Mouse (Mus musculus) liver, embryonic 11.5 days (tissue): Measurements from ENCODE around the gene Lrrc9. TPM values are rescaled to one million over a fixed set of nuclear protein-coding genes. Genes with fewer than 3 reads are reported as not detected.

Experiments
- ATAC-seq: fragments of 200-750 bp; cut with Nextera tagmentation; replicated peaks from 2 replicates; pipeline ENCODE4 v1.8.0; 2017; ENCODE audit warnings: moderate number of reproducible peaks, mild to moderate bottlenecking, moderate TSS enrichment, moderate library complexity; ENCODE audit not compliant: low FRiP score
- DNase-seq: peaks from one replicate; pipeline ENCODE4 v3.0.0-alpha.2; 2017; ENCODE audit warnings: low spot score
- H3K27ac ChIP-seq: fragments of 300-500 bp; sonication (generic); 2 replicates; pipeline ENCODE4 v1.5.1; 2014; ENCODE audit warnings: mild to moderate bottlenecking, low read depth, low read length, control low read depth
- H3K27me3 ChIP-seq: fragments of 300-500 bp; sonication (generic); replicated peaks from 2 replicates; pipeline ENCODE4 v1.6.1; 2014; ENCODE audit warnings: low read length, mixed read lengths; ENCODE audit not compliant: control insufficient read depth, insufficient read depth
- H3K36me3 ChIP-seq: fragments of 300-500 bp; sonication (generic); 2 replicates; pipeline ENCODE4 v1.6.1; 2014; ENCODE audit warnings: mild to moderate bottlenecking, low read length, moderate library complexity, mixed read lengths; ENCODE audit not compliant: control insufficient read depth, insufficient read depth
- H3K4me1 ChIP-seq: fragments of 300-500 bp; sonication (generic); replicated peaks from 2 replicates; pipeline ENCODE4 v1.6.1; 2014; ENCODE audit warnings: low read length, mixed read lengths; ENCODE audit not compliant: control insufficient read depth, insufficient read depth
- H3K4me2 ChIP-seq: fragments of 300-500 bp; sonication (generic); 2 replicates; pipeline ENCODE4 v1.6.1; 2014; ENCODE audit warnings: mild to moderate bottlenecking, control low read depth, moderate library complexity
- H3K4me3 ChIP-seq: fragments of 300-500 bp; sonication (generic); 2 replicates; pipeline ENCODE4 v1.5.1; 2014; ENCODE audit warnings: low read depth, low read length, control low read depth
- H3K9ac ChIP-seq: fragments of 300-500 bp; sonication (generic); 2 replicates; pipeline ENCODE4 v1.6.1; 2014; ENCODE audit warnings: low read depth, low read length, control low read depth
- H3K9me3 ChIP-seq: fragments of 300-500 bp; sonication (generic); 2 replicates; pipeline ENCODE4 v1.6.1; 2016; ENCODE audit warnings: low read length, inconsistent platforms, mixed read lengths; ENCODE audit not compliant: control insufficient read depth
- WGBS: fragments of 180-500 bp; shearing (Covaris S2); extraction: QIAGEN DNeasy Blood & Tissue Kit; methylation state at CpG from one replicate; pipeline ENCODE4 v1.1.7; 2014; 5-methylcytosine and 5-hydroxymethylcytosine counted together
- polyA plus RNA-seq: library from polyadenylated mRNA; unstranded; fragments of >200 nt; fragmentation: Nextera tagmentation; extraction: Ambion mirVana; gene quantifications from 2 replicates; pipeline ENCODE4 v1.2.1, GENCODE M21; 2014

Gene Lrrc9
- polyA plus RNA-seq, 1 experiment from 2014 or later = 0.58 TPM

GRCm38 (mm10) chr12:72489995-72490394 is 48.3 kb downstream of the Lrrc9 start:
- DNase-seq (no peak), ATAC-seq (no peak)
- Histone ChIP-seq H3K27me3 (no peaks in the 10 kb centered on the region), H3K4me3 (no peak overlapping the region), H3K9me3 (no peaks in the 10 kb centered on the region), H3K4me2 (no peak overlapping the region), H3K9ac (no peak overlapping the region), H3K4me1 (no peaks in the 10 kb centered on the region; the same call in 1 of the 2 replicates), H3K36me3 (no peaks in the 10 kb centered on the region), H3K27ac (no peak overlapping the region)
- 79% methylated on average over 3 of the region's 3 CpGs for WGBS

DNA sequence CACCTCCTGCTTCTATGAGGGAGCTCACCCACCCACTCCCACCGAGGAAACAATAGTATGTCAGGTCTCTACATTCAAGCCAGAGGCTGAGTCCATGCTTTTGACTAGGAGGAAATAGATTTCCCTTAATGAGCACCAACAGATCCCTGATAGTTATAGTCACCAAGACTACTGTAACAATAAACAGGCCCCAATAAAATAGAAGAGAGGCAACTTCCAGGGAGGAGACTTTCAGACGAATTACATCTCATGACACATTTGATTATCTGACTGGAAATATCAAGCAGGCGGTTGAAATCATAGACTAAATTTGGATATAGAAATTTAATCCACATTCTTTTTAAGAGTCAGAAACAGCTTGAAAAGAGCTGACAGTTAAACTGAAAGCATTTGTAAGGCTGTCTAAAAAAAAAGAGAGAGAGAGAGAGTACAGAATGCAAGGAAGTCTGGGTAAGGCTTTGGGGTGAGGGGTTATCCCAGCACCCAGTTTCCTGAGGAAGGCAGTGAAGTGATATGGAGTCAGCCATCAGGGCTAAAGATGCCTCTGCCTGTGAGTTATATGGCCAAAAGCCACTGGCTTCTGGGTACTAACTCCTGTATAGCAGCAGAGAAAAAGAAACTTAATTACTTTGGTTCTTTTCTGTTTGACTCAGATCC is 49.5 kb downstream of the Lrrc9 start:
- ATAC-seq (no peak), DNase-seq (no peak)
- H3K9me3 ChIP-seq = no peaks in the 10 kb centered on the region
- H3K4me3 ChIP-seq = no peak overlapping the region
- no peaks in the 10 kb centered on the region for H3K27me3 ChIP-seq
- H3K4me2 ChIP-seq = no peak overlapping the region
- no peak overlapping the region; the same call in 1 of the 2 replicates for H3K27ac ChIP-seq
- H3K4me1 ChIP-seq = no peaks in the 10 kb centered on the region; the same call in 1 of the 2 replicates
- H3K9ac ChIP-seq = no peak overlapping the region
- 44% methylated on average over 3 of the region's 3 CpGs for WGBS
- no peaks in the 10 kb centered on the region for H3K36me3 ChIP-seq

DNA sequence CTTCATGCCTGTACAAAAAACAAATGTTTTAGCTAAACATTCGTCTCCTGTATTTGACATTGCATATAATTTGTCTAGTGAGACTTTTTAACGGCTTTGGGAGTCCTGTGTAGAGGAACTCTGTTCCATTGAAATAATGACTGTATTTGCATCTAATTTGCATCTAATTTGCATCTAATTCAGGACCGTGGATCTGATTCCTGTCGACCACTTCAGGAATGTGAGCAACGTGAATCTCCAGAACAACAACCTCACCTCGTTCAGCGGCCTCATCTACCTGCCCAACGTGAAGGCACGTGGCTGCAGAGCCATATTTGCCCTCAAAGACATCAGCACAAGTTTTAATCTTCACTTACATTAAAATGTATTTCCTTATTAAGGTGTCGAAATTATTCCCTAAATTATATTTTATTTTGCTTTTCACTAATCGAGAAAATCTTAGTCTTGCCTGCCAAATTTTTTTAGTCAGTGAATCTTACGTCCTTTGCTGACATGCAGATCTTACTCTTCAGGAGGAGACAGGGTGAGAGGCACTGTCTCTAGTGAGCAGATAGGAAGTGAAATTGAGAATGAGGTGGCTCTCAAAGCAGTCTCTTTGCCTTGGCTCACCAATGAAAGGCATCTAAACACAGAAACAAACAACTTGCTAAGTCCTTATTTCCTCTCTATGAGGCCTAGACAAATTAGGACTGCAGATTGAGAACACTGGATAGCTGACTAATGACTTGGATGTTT is 55.4 kb downstream of the Lrrc9 start:
- H3K4me3 ChIP-seq = no peak overlapping the region
- no peak for ATAC-seq
- no peaks in the 10 kb centered on the region for H3K4me1 ChIP-seq
- no peaks in the 10 kb centered on the region for H3K9me3 ChIP-seq
- no peak overlapping the region for H3K27ac ChIP-seq
- H3K27me3 ChIP-seq = no peaks in the 10 kb centered on the region
- H3K9ac ChIP-seq = no peak overlapping the region
- no peak overlapping the region for H3K4me2 ChIP-seq
- H3K36me3 ChIP-seq = no peaks in the 10 kb centered on the region
- no peak for DNase-seq
- 74% methylated on average over 12 of the region's 12 CpGs for WGBS

DNA sequence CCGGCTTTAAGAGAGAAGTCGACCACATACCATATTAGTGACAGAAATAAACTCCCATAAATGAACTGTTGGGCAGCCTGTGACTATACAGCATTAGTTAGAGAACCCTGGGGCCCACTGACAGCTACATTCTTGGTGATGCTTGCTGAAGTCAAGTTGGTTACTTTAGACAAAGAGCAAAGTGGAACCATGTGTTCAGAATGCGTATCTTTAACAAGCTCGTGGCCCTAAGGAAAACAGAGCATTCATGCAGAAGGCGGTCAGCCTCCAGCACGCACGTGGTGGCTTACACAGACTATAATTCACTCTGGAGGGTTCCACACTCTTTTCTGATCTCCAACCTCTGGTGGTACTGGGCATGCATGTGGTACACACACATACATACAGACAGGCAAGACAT is 67.9 kb downstream of the Lrrc9 start:
- DNase-seq (no peak), ATAC-seq (no peak)
- 81% methylated on average over 7 of the region's 7 CpGs for WGBS
- H3K27ac ChIP-seq = no peak overlapping the region
- H3K27me3 ChIP-seq = no peaks in the 10 kb centered on the region
- no peaks in the 10 kb centered on the region for H3K36me3 ChIP-seq
- no peak overlapping the region for H3K4me2 ChIP-seq
- no peak overlapping the region for H3K4me3 ChIP-seq
- H3K9me3 ChIP-seq = no peaks in the 10 kb centered on the region
- no peak overlapping the region for H3K9ac ChIP-seq
- no peaks in the 10 kb centered on the region for H3K4me1 ChIP-seq

DNA sequence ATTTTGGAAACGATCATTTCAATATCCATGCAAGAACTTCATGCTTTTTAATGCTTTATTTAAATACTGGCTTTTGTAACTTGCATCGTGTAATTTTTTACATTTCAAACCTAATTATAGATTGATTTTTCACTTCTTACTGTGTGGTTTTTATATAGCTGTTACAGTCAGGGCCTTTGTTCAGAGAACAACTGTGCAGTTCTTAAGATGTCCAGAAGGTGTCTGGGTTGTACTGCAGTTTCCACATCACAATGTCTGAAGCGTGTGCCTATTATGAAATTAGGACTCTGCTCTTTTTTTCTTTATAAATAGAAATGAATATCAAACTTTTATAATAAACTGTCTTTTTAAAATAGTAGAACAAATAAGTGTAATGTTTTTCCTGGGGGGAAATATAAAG is 73.8 kb downstream of the Lrrc9 start:
- H3K27me3 ChIP-seq = no peaks in the 10 kb centered on the region
- WGBS = 70% methylated on average over 3 of the region's 3 CpGs
- H3K4me2 ChIP-seq = no peak overlapping the region
- no peaks in the 10 kb centered on the region for H3K36me3 ChIP-seq
- H3K9ac ChIP-seq = no peak overlapping the region
- H3K4me1 ChIP-seq = no peaks in the 10 kb centered on the region
- no peak for DNase-seq
- H3K27ac ChIP-seq = no peak overlapping the region
- no peaks in the 10 kb centered on the region for H3K9me3 ChIP-seq
- ATAC-seq = no peak
- H3K4me3 ChIP-seq = no peak overlapping the region

DNA sequence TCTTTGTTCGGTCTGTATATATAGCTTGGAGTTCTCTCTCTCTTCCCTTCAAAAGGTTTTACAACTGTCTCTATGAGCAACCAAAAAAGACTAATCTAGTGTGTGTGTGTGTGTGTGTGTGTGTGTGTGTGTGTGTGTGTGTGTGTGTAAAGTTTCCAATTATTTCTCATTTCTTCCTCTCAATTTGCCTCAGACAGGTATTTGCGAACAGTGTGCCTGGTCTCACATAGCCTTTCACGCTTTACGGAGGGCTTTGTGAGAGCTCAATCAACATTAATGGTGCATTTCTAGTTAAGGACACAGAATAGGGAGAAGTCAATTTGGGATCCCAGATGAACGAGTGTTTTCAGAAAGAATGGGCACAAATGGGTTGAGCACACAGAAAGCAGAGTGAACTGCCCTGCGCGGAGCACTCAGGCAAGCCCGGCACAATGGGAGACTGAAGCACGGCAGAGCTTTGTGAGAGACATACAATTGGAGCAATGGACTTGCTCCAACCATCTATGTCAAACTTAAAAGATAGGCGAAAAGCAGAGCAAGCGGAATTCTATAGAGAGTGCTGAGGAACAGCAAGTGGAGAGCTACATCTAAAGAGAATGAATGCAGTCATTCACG is 76.6 kb downstream of the Lrrc9 start:
- ATAC-seq (no peak), DNase-seq (no peak)
- no peak overlapping the region for H3K9ac ChIP-seq
- H3K27ac ChIP-seq = no peak overlapping the region
- no peaks in the 10 kb centered on the region for H3K4me1 ChIP-seq
- no peak overlapping the region for H3K4me2 ChIP-seq
- H3K4me3 ChIP-seq = no peak overlapping the region
- 87% methylated on average over 12 of the region's 12 CpGs for WGBS
- H3K27me3 ChIP-seq = no peaks in the 10 kb centered on the region
- H3K9me3 ChIP-seq = no peaks in the 10 kb centered on the region
- no peaks in the 10 kb centered on the region for H3K36me3 ChIP-seq

DNA sequence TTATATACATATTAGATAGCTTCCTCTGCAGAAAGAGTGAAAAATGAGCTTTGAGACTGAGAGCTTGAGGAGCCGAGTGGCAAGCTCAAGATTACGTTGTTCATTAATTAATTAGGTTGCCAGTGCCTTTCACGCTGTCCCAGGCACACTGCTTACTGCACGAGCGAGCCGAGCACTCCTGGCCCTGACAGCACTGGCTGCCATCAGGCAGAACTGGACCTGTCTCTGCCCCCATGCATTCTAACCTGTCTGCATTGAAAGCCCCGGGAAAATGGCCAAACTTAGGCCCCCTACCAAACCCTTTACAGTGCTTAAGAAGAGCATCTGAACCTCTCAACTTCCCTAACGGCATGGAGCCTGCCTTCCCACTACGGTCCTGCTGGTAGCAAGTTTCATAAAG is 77.7 kb downstream of the Lrrc9 start:
- ATAC-seq (no peak), DNase-seq (no peak)
- H3K27me3 ChIP-seq = no peaks in the 10 kb centered on the region
- 72% methylated on average over 9 of the region's 9 CpGs for WGBS
- no peaks in the 10 kb centered on the region for H3K9me3 ChIP-seq
- H3K4me3 ChIP-seq = no peak overlapping the region
- H3K4me1 ChIP-seq = no peaks in the 10 kb centered on the region
- H3K4me2 ChIP-seq = no peak overlapping the region
- no peak overlapping the region for H3K27ac ChIP-seq
- H3K9ac ChIP-seq = no peak overlapping the region
- no peaks in the 10 kb centered on the region for H3K36me3 ChIP-seq

- no peaks in the 10 kb centered on the region for H3K4me1 ChIP-seq
- no peak overlapping the region for H3K4me3 ChIP-seq
- 56% methylated on average over 5 of the region's 5 CpGs for WGBS
- no peak overlapping the region for H3K27ac ChIP-seq
- ATAC-seq (no peak; the same call in 1 of the 2 replicates), DNase-seq (no peak)
- no peaks in the 10 kb centered on the region for H3K9me3 ChIP-seq
- no peak overlapping the region for H3K9ac ChIP-seq
- H3K27me3 ChIP-seq = no peaks in the 10 kb centered on the region
- no peak overlapping the region for H3K4me2 ChIP-seq
- H3K36me3 ChIP-seq = no peaks in the 10 kb centered on the region
Observed at GRCm38 (mm10) chr12:72519855-72520254, 78.2 kb downstream of the Lrrc9 start.
